Mouse (Mus musculus) midbrain, embryonic 12.5 days (tissue): ENCODE measurements at regions not wholly inside any gene's neighbourhood (a gene's known extent, or its start where the extent isn't known, plus 50 kb on each side); places are given as distances from the start of the nearest gene placed in this dataset.

Source experiments
- ATAC-seq: fragments of 200-750 bp; cut with Nextera tagmentation; 2 replicates; pipeline ENCODE4 v1.8.0; 2017; ENCODE audit warnings: low read depth, moderate TSS enrichment, moderate library complexity; ENCODE audit not compliant: low FRiP score
- H3K27ac ChIP-seq: fragments of 300-500 bp; sonication (generic); replicated peaks from 2 replicates; pipeline ENCODE4 v1.5.1; 2016; ENCODE audit warnings: mild to moderate bottlenecking
- H3K27me3 ChIP-seq: fragments of 300-500 bp; sonication (generic); 2 replicates; pipeline ENCODE4 v1.6.1; 2016; ENCODE audit warnings: mild to moderate bottlenecking
- H3K36me3 ChIP-seq: fragments of 300-500 bp; sonication (generic); 2 replicates; pipeline ENCODE4 v1.6.1; 2016
- H3K4me1 ChIP-seq: fragments of 300-500 bp; sonication (generic); 2 replicates; pipeline ENCODE4 v1.6.1; 2016
- H3K4me2 ChIP-seq: fragments of 300-500 bp; sonication (generic); replicated peaks from 2 replicates; pipeline ENCODE4 v1.6.1; 2016; ENCODE audit warnings: mild to moderate bottlenecking, moderate library complexity
- H3K4me3 ChIP-seq: fragments of 300-500 bp; sonication (generic); 2 replicates; pipeline ENCODE4 v1.5.1; 2016; ENCODE audit warnings: mild to moderate bottlenecking
- H3K9ac ChIP-seq: fragments of 300-500 bp; sonication (generic); replicated peaks from 2 replicates; pipeline ENCODE4 v1.6.1; 2016; ENCODE audit warnings: mild to moderate bottlenecking, moderate library complexity
- H3K9me3 ChIP-seq: fragments of 300-500 bp; sonication (generic); 2 replicates; pipeline ENCODE4 v1.6.1; 2016; ENCODE audit warnings: mild to moderate bottlenecking
- WGBS: fragments of 180-500 bp; shearing (Covaris S2); methylation state at CpG from one replicate; pipeline ENCODE4 v1.1.7; 2016; 5-methylcytosine and 5-hydroxymethylcytosine counted together

DNA sequence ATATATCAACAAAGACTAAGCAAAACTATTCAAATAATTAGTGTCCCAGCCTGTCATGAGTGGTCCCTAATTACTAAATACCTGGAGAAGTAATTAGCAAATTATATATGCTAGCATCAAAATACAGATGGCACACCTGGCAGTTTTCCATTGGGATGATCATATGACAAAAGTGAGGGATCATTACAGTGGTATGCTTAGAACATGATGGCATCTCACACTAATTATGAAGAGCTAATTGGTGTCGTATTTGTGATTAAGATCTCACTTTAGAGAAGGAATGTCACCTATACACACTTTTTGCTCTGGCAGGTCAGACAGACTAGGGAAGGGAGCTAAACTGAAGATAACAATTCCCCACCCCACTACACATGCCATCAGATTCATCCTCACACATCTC lies 425.1 kb downstream of the Slc22a22 start:
- no peak overlapping the region for H3K4me2 ChIP-seq
- no peak for ATAC-seq
- H3K4me1 ChIP-seq = no peaks in the 10 kb centered on the region
- no peaks in the 10 kb centered on the region for H3K9me3 ChIP-seq
- H3K9ac ChIP-seq = no peak overlapping the region
- no peaks in the 10 kb centered on the region for H3K36me3 ChIP-seq
- WGBS = 85% methylated on average over 1 of the region's 1 CpGs
- no peak overlapping the region for H3K4me3 ChIP-seq
- H3K27me3 ChIP-seq = no peaks in the 10 kb centered on the region
- H3K27ac ChIP-seq = no peak overlapping the region

GRCm38 (mm10) chr15:57036806-57037566 lies 440.4 kb downstream of the Slc22a22 start:
- ATAC-seq = no peak
- 89% methylated on average over 4 of the region's 4 CpGs for WGBS
- H3K4me2 ChIP-seq = no peak overlapping the region

DNA sequence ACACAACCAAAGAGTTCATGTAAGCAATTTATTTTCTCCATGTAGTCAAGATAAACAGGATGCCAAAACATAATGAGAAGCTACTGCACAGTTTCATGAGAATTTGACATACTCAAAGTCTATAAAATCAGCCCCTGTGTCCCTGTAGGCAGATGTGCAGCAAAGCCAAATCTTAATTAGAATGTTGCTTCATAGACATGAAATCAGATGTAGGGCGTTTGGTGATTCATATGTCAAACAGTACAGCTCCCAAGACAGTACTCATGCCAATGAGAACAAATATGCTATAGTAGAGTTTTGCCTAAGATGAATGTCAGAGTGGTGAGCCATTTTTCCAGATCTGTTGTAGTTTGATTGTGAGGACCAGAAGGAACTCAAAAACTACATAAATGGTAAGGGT lies 444.4 kb downstream of the Slc22a22 start:
- Histone ChIP-seq H3K9ac (no peak overlapping the region), H3K27ac (no peak overlapping the region), H3K4me2 (no peak overlapping the region), H3K27me3 (no peaks in the 10 kb centered on the region), H3K36me3 (no peaks in the 10 kb centered on the region), H3K4me1 (no peaks in the 10 kb centered on the region), H3K4me3 (no peak overlapping the region), H3K9me3 (no peaks in the 10 kb centered on the region)
- ATAC-seq = no peak
- 76% methylated on average over 1 of the region's 1 CpGs for WGBS

More at GRCm38 (mm10) chr15:57036806-57037566, 440.4 kb downstream of the Slc22a22 start:
- Histone ChIP-seq H3K9me3 (no peaks in the 10 kb centered on the region), H3K36me3 (no peaks in the 10 kb centered on the region), H3K4me3 (no peak overlapping the region), H3K4me1 (no peaks in the 10 kb centered on the region), H3K9ac (no peak overlapping the region), H3K27me3 (no peaks in the 10 kb centered on the region), H3K27ac (no peak overlapping the region)
